Mouse (Mus musculus): Measurements from ENCODE around the gene Gpsm1. TPM values are rescaled to one million over a fixed set of nuclear protein-coding genes. Genes with fewer than 3 reads are reported as not detected.

Gene Gpsm1
- polyA plus RNA-seq, 1 experiment: 126 TPM

DNA sequence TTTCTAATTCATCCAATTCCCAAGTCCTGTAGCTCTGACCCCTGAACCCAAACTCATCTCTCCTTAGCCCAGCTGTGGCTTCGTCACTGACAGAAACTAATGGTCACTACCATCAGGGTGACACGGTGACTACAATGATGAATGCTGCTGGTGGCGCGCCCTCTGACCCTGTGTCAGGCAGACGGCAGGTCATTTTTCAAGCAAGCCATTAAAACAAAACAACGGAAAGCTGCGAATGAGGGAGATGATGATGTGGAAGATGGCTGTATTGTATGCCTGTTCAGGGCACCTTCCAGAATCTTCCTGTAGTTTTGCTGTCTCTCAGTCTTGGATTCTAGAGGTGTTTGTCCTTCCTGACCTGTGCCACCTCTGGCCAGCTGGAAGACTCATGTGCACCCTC is 28.9 kb upstream of the Gpsm1 start:
- WGBS: 91% methylated on average over 7 of the region's 7 CpGs
- H3K27me3 ChIP-seq (ENCODE audit: control insufficient read depth, insufficient read depth, low read length): no peaks in the 10 kb centered on the region
- no peak for DNase-seq
- H3K27ac ChIP-seq (ENCODE audit: insufficient read depth, low read length): no peak overlapping the region
- H3K4me1 ChIP-seq (ENCODE audit: control insufficient read depth, insufficient read depth, low read length): peaks cover 5% of the 10 kb centered on the region
- TF ChIP-seq CTCF (IDR thresholded peaks at IDR 0.05; ENCODE audit: borderline replicate concordance, insufficient read depth, low read depth, low read length) (no peak), POLR2A (IDR thresholded peaks at IDR 0.05; ENCODE audit: borderline replicate concordance, insufficient read depth, low read length) (no peak)
- H3K4me3 ChIP-seq (replicated peaks; ENCODE audit: insufficient read depth, low read depth, low read length): no peak overlapping the region

DNA sequence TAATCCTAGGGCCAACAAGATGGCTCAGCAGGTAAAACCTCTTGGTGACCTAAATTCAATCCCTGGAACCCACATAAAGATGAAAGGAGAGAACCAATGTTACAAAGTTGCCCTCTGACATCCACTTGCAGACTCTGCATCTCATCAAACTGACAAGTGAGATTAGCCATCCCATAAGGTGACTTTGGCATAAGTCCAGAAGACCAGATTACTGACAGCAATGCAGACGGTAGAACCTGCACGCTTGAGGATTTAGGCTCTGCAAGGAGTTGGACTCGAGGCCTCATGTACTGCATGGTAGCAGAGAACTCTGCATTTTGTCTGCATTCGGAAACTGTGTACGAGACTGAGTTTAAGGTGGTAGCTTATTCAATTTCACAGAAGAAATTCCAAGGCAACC is 25.2 kb upstream of the Gpsm1 start:
- no peak for DNase-seq
- 46% methylated on average over 5 of the region's 5 CpGs for WGBS

GRCm38 (mm10) chr2:26294457-26294856 is 20.9 kb upstream of the Gpsm1 start, which contains the start of gene Ccdc187:
Ccdc187 (minus strand) TSS chr2:26294557.
- Histone ChIP-seq H3K4me3 (replicated peaks; ENCODE audit: insufficient read depth, low read depth, low read length) (no peak within 1 kb of the TSS), H3K27ac (ENCODE audit: insufficient read depth, low read length) (no peak within 1 kb of the TSS), H3K27me3 (ENCODE audit: control insufficient read depth, insufficient read depth, low read length) (no peaks in the 10 kb centered on the region), H3K4me1 (ENCODE audit: control insufficient read depth, insufficient read depth, low read length) (peaks cover 23% of the 10 kb centered on the region)
- no peak for DNase-seq
- TF ChIP-seq POLR2A (IDR thresholded peaks at IDR 0.05; ENCODE audit: borderline replicate concordance, insufficient read depth, low read length) (no peak), CTCF (IDR thresholded peaks at IDR 0.05; ENCODE audit: borderline replicate concordance, insufficient read depth, low read depth, low read length) (no peak)
- 73% methylated on average over 2 of the region's 2 CpGs for WGBS

More for the DNA sequence above, 25.2 kb upstream of the Gpsm1 start:
- Histone ChIP-seq H3K4me3 (replicated peaks; ENCODE audit: insufficient read depth, low read depth, low read length) (no peak overlapping the region), H3K4me1 (ENCODE audit: control insufficient read depth, insufficient read depth, low read length) (peaks cover 5% of the 10 kb centered on the region), H3K27me3 (ENCODE audit: control insufficient read depth, insufficient read depth, low read length) (no peaks in the 10 kb centered on the region), H3K27ac (ENCODE audit: insufficient read depth, low read length) (no peak overlapping the region)
- no peak for TF ChIP-seq CTCF (IDR thresholded peaks at IDR 0.05; ENCODE audit: borderline replicate concordance, insufficient read depth, low read depth, low read length)
- no peak for TF ChIP-seq POLR2A (IDR thresholded peaks at IDR 0.05; ENCODE audit: borderline replicate concordance, insufficient read depth, low read length)

DNA sequence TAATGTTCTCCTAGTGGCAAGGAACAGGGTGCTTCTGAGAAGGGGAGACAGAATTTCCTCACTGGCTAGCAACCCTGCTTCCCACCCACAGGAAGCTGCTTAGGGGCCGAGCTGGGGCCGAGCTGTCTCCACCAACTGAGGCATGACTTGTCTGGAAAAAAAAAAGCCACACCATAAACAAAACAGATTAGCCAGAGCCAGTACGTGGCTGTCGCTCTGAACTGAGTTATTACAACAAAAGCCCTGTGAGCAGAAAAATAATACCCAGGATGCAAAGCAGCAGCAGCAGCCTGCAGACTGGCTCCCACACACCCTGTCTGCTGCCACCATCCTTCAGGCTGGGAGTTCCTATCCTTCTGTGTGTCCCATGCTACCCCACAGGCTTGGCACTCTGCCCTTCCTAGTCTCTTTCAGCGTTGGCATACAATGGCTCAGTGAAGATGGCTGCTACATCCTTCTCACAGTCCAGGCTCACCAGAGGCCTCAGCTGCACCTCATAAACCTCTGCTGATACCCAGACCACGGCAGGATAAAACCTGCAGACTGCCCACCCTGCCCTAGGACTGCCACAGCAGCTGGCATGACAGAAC is 18.6 kb upstream of the Gpsm1 start:
- Histone ChIP-seq H3K4me1 (ENCODE audit: control insufficient read depth, insufficient read depth, low read length) (peaks cover 35% of the 10 kb centered on the region), H3K27me3 (ENCODE audit: control insufficient read depth, insufficient read depth, low read length) (no peaks in the 10 kb centered on the region), H3K27ac (ENCODE audit: insufficient read depth, low read length) (no peak overlapping the region), H3K4me3 (replicated peaks; ENCODE audit: insufficient read depth, low read depth, low read length) (no peak overlapping the region)
- peak; percentile 43 to 45 for DNase-seq
- WGBS: 38% methylated on average over 6 of the region's 6 CpGs
- no peak for TF ChIP-seq CTCF (IDR thresholded peaks at IDR 0.05; ENCODE audit: borderline replicate concordance, insufficient read depth, low read depth, low read length)

GRCm38 (mm10) chr2:26298208-26298855 is 17.0 kb upstream of the Gpsm1 start:
- peak; percentile 54; the same call in 1 of the 2 replicates for TF ChIP-seq CTCF (IDR thresholded peaks at IDR 0.05; ENCODE audit: borderline replicate concordance, insufficient read depth, low read depth, low read length)
- TF ChIP-seq POLR2A (IDR thresholded peaks at IDR 0.05; ENCODE audit: borderline replicate concordance, insufficient read depth, low read length): no peak
- Histone ChIP-seq H3K27me3 (ENCODE audit: control insufficient read depth, insufficient read depth, low read length) (no peaks in the 10 kb centered on the region), H3K27ac (ENCODE audit: insufficient read depth, low read length) (peak overlapping the region; percentile 58), H3K4me3 (replicated peaks; ENCODE audit: insufficient read depth, low read depth, low read length) (no peak overlapping the region), H3K4me1 (ENCODE audit: control insufficient read depth, insufficient read depth, low read length) (peaks cover 35% of the 10 kb centered on the region)
- WGBS: 7% methylated on average over 10 of the region's 10 CpGs
- peak; percentile 62 to 66 for DNase-seq

DNA sequence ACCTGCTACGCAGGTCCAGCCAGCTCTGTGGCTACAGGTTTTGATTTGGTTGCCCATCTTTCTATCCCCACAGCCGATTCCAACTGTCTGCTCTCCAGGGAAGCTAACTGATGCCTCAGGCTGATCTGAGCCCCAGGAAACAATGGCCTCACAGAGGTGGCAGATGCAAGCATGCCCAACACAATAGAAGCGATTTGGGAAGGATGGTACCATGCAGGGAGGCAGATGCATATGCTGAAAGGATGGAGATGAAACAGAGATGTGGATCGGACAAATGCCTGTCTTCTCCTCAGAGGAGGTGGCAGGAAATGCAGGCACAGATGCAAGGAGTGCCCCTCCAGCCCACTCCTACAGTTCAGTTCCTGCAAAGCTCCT is 16.5 kb upstream of the Gpsm1 start:
- no peak for DNase-seq
- TF ChIP-seq POLR2A (IDR thresholded peaks at IDR 0.05; ENCODE audit: borderline replicate concordance, insufficient read depth, low read length) (no peak), CTCF (IDR thresholded peaks at IDR 0.05; ENCODE audit: borderline replicate concordance, insufficient read depth, low read depth, low read length) (no peak)
- Histone ChIP-seq H3K27ac (ENCODE audit: insufficient read depth, low read length) (peak overlapping the region; percentile 58), H3K4me3 (replicated peaks; ENCODE audit: insufficient read depth, low read depth, low read length) (no peak overlapping the region), H3K27me3 (ENCODE audit: control insufficient read depth, insufficient read depth, low read length) (no peaks in the 10 kb centered on the region), H3K4me1 (ENCODE audit: control insufficient read depth, insufficient read depth, low read length) (peaks cover 35% of the 10 kb centered on the region)
- WGBS: 10% methylated on average over 4 of the region's 4 CpGs

DNA sequence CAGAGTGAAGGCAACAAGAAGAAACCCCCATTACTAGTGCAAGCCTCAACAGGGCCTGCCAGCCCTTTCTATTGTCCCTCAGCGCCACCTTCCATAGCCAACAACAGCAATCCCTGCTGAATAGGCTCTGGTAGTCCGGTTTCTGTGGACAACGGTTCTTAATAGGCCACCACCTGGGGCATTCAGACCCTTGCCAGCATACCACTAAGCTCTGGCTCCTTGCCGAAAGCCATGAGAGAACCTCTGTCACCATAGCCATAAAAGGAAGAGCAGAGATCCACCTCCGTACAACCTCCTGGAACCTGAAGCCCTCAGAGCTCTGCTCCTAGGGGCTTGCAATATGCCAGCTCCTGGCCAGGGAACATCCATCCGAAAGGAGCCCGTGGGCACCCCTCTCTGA is 16.0 kb upstream of the Gpsm1 start:
- peak overlapping the region; percentile 58 for H3K27ac ChIP-seq (ENCODE audit: insufficient read depth, low read length)
- no peak for TF ChIP-seq POLR2A (IDR thresholded peaks at IDR 0.05; ENCODE audit: borderline replicate concordance, insufficient read depth, low read length)
- TF ChIP-seq CTCF (IDR thresholded peaks at IDR 0.05; ENCODE audit: borderline replicate concordance, insufficient read depth, low read depth, low read length): no peak
- 8% methylated on average over 7 of the region's 7 CpGs for WGBS
- no peak overlapping the region for H3K4me3 ChIP-seq (replicated peaks; ENCODE audit: insufficient read depth, low read depth, low read length)
- no peaks in the 10 kb centered on the region for H3K27me3 ChIP-seq (ENCODE audit: control insufficient read depth, insufficient read depth, low read length)
- H3K4me1 ChIP-seq (ENCODE audit: control insufficient read depth, insufficient read depth, low read length): peaks cover 35% of the 10 kb centered on the region
- peak; percentile 68 to 75 for DNase-seq

DNA sequence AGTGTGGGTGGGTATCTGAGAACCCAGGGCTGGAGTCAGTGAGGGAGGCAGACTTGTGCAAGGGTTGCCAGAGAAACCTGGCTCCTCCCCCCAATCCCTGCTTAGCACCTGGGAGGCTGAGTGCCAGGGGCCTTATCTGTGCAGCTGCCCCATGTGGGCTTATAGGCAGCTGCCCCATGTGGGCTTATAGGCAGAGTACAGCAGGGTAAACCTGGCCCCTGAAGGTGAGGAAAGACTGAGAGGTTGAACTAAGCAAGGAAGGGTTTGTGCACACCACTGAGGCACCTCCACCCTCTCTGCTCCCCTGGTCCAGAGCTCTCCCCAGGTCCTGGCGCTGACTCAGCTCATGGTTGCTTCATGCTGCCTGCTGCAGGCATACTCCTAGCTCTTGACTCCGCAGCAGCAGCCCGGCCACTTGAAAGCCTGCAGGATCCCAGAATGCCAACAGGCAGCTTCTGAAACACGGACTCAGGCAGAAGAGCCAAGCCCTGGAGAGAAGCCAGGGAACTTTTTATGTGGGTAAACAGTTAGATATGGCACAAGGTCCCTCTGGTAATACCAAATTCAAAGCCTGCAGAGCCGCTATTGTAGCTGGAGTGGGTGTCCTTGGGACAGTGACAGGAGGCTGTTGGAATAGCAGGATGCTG is 15.0 kb upstream of the Gpsm1 start:
- WGBS: 6% methylated on average over 5 of the region's 5 CpGs

More for the DNA sequence above, 15.0 kb upstream of the Gpsm1 start:
- peak; percentile 44 to 68 for DNase-seq
- TF ChIP-seq POLR2A (IDR thresholded peaks at IDR 0.05; ENCODE audit: borderline replicate concordance, insufficient read depth, low read length): no peak
- TF ChIP-seq CTCF (IDR thresholded peaks at IDR 0.05; ENCODE audit: borderline replicate concordance, insufficient read depth, low read depth, low read length): no peak
- Histone ChIP-seq H3K4me3 (replicated peaks; ENCODE audit: insufficient read depth, low read depth, low read length) (no peak overlapping the region), H3K27me3 (ENCODE audit: control insufficient read depth, insufficient read depth, low read length) (no peaks in the 10 kb centered on the region), H3K27ac (ENCODE audit: insufficient read depth, low read length) (peak overlapping the region; percentile 58), H3K4me1 (ENCODE audit: control insufficient read depth, insufficient read depth, low read length) (peaks cover 35% of the 10 kb centered on the region)
